Mouse (Mus musculus): ENCODE measurements around the gene Tpcn2. TPM values are rescaled to one million over a fixed set of nuclear protein-coding genes. Genes with fewer than 3 reads are reported as not detected.

Tpcn2 gene
- polyA plus RNA-seq (2014; fragmentation: Nextera tagmentation; extraction: Ambion mirVana) = 0.95 and 1.3 TPM in 2 replicates

DNA sequence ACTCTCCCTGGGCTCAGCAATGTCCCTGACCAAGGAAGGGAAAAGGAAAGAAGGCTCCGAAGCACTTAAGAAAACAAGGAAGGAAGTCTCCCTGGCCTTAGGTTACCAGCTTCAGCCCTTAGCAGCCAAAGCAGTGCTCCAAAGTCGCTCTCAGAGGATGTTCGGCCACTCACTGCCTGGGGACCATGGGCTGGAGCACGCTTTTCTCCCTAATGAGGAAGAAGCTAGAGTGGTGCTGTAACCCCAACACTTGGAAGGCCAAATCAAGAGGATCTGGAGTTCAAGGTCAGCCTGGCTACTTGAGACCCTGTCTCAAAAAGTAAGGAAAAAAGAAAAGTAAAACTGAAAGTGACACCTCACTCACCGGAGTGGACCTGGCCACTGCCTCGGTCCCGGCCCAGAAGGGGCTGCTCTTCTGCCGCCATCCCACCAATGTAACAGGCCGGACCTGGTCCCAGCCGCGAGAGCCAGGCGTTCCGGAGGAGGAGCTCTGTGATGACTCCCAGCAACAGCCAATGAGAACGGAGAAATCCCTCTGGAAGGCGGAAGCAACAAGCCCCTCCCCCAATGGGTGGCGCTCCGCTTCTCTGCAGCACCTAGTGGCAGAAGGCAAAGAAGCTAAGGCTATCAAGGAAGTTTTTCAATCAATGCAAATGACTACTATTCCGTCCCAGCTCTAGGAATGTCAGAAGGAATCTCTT lies at the start of gene Tpcn2:
TSS of gene Tpcn2 (minus strand) at position 525 of the 701 bp plus-strand sequence.
- DNase-seq (ENCODE audit: low spot score) (peak; percentile 90), ATAC-seq (ENCODE audit: low FRiP score) (peak; percentile 93)
- H3K4me2 ChIP-seq (replicated peaks) = peak within 1 kb of the TSS; percentile 50
- no peaks in the 10 kb centered on the region for H3K36me3 ChIP-seq (replicated peaks; ENCODE audit: control insufficient read depth, insufficient read depth)
- WGBS = 4% methylated on average over 18 of the region's 18 CpGs
- H3K4me3 ChIP-seq (replicated peaks; ENCODE audit: low read length) = peak within 1 kb of the TSS; percentile 33
- no peak within 1 kb of the TSS for H3K27ac ChIP-seq
- no peaks in the 10 kb centered on the region for H3K4me1 ChIP-seq (replicated peaks; ENCODE audit: control insufficient read depth, insufficient read depth, low read length)
- H3K27me3 ChIP-seq (ENCODE audit: control insufficient read depth, insufficient read depth, low read length) = no peaks in the 10 kb centered on the region
- peak within 1 kb of the TSS; percentile 10 for H3K9ac ChIP-seq
- no peaks in the 10 kb centered on the region for H3K9me3 ChIP-seq (ENCODE audit: control insufficient read depth, low read length)

DNA sequence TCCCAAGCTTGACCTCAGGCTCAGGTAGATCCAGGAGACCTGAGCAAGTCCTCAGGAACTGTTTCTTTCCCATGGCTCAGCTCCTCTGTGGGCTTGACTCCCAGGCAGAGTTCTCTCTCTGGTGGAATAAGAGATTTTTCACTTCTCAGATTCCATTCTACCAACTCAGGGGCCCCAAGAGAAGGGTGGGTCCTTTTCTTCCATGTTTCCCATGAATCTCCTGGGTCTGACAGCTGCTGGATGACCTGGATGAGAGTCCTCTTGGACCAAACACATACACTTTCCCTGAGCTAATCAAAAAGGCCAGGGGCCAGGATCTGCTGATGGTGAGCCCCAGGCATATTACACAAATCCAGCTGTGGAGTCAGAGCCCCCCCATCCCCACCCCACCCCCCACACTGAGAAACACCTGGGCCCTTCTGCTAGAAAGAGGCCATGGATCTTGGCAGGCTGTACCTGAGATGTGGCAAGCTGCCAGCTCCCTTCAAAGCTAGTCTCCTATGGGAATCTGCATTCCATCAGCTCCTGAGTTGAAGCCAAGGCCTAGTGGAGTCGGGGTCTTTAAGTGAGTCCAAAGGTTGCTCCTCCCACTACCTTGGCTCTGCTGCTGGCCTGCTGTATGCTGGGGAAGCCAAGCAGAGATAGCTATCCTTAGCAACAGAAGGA lies 48.7 kb upstream of the Tpcn2 start:
- 54% methylated on average over 1 of the region's 1 CpGs for WGBS
- Histone ChIP-seq H3K27me3 (ENCODE audit: control insufficient read depth, insufficient read depth, low read length) (no peaks in the 10 kb centered on the region), H3K9me3 (ENCODE audit: control insufficient read depth, low read length) (no peaks in the 10 kb centered on the region), H3K4me3 (replicated peaks; ENCODE audit: low read length) (no peak overlapping the region), H3K36me3 (replicated peaks; ENCODE audit: control insufficient read depth, insufficient read depth) (no peaks in the 10 kb centered on the region), H3K9ac (no peak overlapping the region), H3K4me1 (replicated peaks; ENCODE audit: control insufficient read depth, insufficient read depth, low read length) (no peaks in the 10 kb centered on the region), H3K4me2 (replicated peaks) (no peak overlapping the region), H3K27ac (no peak overlapping the region)
- ATAC-seq (ENCODE audit: low FRiP score) (no peak), DNase-seq (ENCODE audit: low spot score) (no peak)

DNA sequence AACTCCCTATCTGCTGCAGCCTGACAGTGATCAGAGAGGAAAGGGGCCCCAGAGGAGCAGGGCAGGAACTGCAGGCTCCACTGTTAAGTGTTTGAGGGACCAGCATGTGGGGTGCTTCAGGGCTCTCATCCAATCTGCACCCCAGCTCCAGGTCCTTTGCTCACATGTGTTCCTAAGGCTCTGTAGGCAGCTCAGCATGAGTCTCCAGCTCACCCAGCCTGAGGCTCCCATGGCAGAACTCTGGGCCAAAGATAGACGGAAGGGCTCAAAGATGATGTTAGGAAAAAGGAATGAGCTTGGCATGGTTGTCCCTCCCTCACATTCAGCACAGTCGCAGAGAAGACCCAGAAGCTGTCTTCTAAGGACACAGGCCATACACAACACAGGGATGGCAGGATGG lies 46.8 kb upstream of the Tpcn2 start:
- Histone ChIP-seq H3K27me3 (ENCODE audit: control insufficient read depth, insufficient read depth, low read length) (no peaks in the 10 kb centered on the region), H3K9ac (no peak overlapping the region), H3K9me3 (ENCODE audit: control insufficient read depth, low read length) (no peaks in the 10 kb centered on the region), H3K4me2 (replicated peaks) (no peak overlapping the region), H3K36me3 (replicated peaks; ENCODE audit: control insufficient read depth, insufficient read depth) (no peaks in the 10 kb centered on the region), H3K4me1 (replicated peaks; ENCODE audit: control insufficient read depth, insufficient read depth, low read length) (no peaks in the 10 kb centered on the region), H3K27ac (no peak overlapping the region), H3K4me3 (replicated peaks; ENCODE audit: low read length) (no peak overlapping the region)
- ATAC-seq (ENCODE audit: low FRiP score) (no peak), DNase-seq (ENCODE audit: low spot score) (no peak)
- WGBS = 82% methylated on average over 2 of the region's 2 CpGs

DNA sequence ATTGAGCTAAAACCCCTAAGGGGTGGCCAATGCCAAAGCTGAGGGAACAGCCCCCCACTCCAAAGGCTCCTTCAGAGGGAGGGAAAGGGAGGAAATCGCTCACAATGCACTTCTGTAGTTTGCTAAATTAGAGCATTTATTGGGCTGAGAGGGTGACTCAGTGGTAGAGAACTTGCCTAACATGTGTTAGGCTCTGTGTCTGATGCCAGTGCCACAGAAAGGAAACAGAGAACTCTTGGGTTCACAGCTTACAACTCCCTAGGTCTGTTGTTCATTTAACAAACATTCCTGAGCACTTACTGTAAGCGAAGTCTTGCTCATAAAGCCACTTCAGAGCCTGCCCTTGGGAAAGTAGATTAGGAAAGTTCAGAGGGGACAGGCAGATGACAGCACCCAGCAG lies 46.2 kb upstream of the Tpcn2 start:
- Histone ChIP-seq H3K4me1 (replicated peaks; ENCODE audit: control insufficient read depth, insufficient read depth, low read length) (no peaks in the 10 kb centered on the region), H3K27me3 (ENCODE audit: control insufficient read depth, insufficient read depth, low read length) (no peaks in the 10 kb centered on the region), H3K9me3 (ENCODE audit: control insufficient read depth, low read length) (no peaks in the 10 kb centered on the region), H3K4me3 (replicated peaks; ENCODE audit: low read length) (no peak overlapping the region), H3K4me2 (replicated peaks) (no peak overlapping the region), H3K9ac (no peak overlapping the region), H3K27ac (no peak overlapping the region), H3K36me3 (replicated peaks; ENCODE audit: control insufficient read depth, insufficient read depth) (no peaks in the 10 kb centered on the region)
- DNase-seq (ENCODE audit: low spot score) (no peak), ATAC-seq (ENCODE audit: low FRiP score) (no peak)
- 85% methylated on average over 2 of the region's 2 CpGs for WGBS

DNA sequence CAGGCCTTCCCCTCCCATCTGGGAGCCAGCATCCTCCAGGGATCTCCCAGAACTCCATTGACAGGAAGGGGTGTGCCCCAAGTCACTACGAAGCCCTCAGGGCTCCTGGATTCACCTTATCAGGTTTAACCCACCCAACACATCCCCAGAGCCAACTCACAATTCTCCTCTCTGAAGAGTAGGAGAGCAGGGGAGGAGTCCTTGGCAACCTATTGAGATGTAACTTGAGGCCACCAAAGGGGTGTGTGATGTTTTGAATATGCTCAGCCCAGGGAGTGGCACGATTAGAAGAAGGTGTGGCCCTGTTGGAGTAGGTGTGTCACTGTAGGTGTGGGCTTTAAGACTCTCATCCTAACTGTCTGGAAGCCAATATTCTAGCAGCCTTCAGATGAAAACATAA lies 41.9 kb upstream of the Tpcn2 start:
- Histone ChIP-seq H3K9me3 (ENCODE audit: control insufficient read depth, low read length) (no peaks in the 10 kb centered on the region), H3K27me3 (ENCODE audit: control insufficient read depth, insufficient read depth, low read length) (no peaks in the 10 kb centered on the region), H3K4me3 (replicated peaks; ENCODE audit: low read length) (no peak overlapping the region), H3K9ac (no peak overlapping the region), H3K36me3 (replicated peaks; ENCODE audit: control insufficient read depth, insufficient read depth) (no peaks in the 10 kb centered on the region), H3K4me1 (replicated peaks; ENCODE audit: control insufficient read depth, insufficient read depth, low read length) (no peaks in the 10 kb centered on the region), H3K4me2 (replicated peaks) (no peak overlapping the region), H3K27ac (no peak overlapping the region)
- no peak for DNase-seq (ENCODE audit: low spot score)
- WGBS = 60% methylated on average over 2 of the region's 2 CpGs
- no peak for ATAC-seq (ENCODE audit: low FRiP score)

DNA sequence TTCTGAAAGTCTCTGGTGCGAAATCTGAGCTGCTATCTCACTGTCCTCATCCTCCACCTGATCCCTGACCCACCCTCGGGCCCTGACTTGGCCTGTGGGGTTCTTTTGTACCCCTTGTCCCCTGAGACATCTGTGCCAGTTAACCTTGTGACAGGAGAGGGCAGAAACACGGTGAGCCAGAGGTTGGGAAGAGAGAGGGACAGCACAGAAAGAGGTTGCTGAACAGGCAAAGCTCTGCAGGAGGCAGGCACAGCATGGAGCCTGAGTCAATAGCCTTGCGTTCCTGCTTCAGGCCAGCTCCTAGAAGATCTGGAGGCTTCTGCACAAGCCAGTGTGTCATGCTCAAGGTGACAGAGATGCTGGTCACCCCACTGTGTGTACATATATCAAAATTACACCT lies 39.8 kb upstream of the Tpcn2 start:
- no peaks in the 10 kb centered on the region for H3K36me3 ChIP-seq (replicated peaks; ENCODE audit: control insufficient read depth, insufficient read depth)
- no peak overlapping the region for H3K27ac ChIP-seq
- no peak for DNase-seq (ENCODE audit: low spot score)
- H3K9ac ChIP-seq = no peak overlapping the region
- no peaks in the 10 kb centered on the region for H3K4me1 ChIP-seq (replicated peaks; ENCODE audit: control insufficient read depth, insufficient read depth, low read length)
- no peaks in the 10 kb centered on the region for H3K9me3 ChIP-seq (ENCODE audit: control insufficient read depth, low read length)
- no peak for ATAC-seq (ENCODE audit: low FRiP score)
- WGBS = 31% methylated on average over 4 of the region's 4 CpGs
- no peak overlapping the region for H3K4me3 ChIP-seq (replicated peaks; ENCODE audit: low read length)
- H3K27me3 ChIP-seq (ENCODE audit: control insufficient read depth, insufficient read depth, low read length) = no peaks in the 10 kb centered on the region
- no peak overlapping the region for H3K4me2 ChIP-seq (replicated peaks)

DNA sequence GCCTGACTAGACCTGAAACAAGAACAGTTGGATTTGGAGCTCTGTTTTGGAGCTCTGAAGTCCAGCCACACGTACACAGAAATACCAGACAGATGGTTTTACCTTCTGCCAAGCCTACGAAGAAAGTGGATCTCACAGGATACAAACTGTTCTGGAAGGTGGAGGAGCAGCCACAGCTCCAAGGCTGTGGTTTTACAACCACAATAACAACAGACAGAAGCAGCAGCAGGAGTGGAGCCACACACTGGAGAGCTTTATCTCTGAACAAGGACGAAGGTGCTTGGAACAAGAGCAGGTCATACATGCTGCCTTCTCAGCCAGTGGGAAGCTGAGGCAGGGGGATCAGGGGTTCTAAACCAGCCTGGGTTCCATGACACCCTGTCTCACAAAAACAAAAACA lies 35.7 kb upstream of the Tpcn2 start:
- no peak for DNase-seq (ENCODE audit: low spot score)

DNA sequence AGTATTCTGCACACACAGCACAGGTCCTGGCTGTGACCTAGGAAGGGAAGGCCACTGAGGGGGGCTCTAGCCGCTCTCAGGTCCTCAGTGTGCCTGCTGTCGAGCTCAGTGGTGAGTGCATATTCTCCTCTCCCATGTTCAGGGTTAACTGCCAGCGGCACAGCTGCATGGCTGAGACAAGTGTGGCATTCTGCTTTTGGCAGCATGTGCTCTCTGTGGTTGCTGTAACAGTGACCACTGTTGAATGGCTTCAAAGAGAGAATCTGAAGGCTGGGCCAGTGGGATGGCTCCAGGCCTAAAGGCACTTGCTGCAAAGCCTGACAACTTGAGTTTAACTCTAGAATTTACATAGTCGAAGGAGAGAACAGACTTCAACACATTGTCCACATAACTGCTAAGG lies 33.7 kb upstream of the Tpcn2 start:
- Histone ChIP-seq H3K36me3 (replicated peaks; ENCODE audit: control insufficient read depth, insufficient read depth) (no peaks in the 10 kb centered on the region), H3K27me3 (ENCODE audit: control insufficient read depth, insufficient read depth, low read length) (no peaks in the 10 kb centered on the region), H3K27ac (no peak overlapping the region), H3K4me2 (replicated peaks) (no peak overlapping the region), H3K4me3 (replicated peaks; ENCODE audit: low read length) (no peak overlapping the region), H3K9me3 (ENCODE audit: control insufficient read depth, low read length) (no peaks in the 10 kb centered on the region), H3K4me1 (replicated peaks; ENCODE audit: control insufficient read depth, insufficient read depth, low read length) (no peaks in the 10 kb centered on the region), H3K9ac (no peak overlapping the region)
- DNase-seq (ENCODE audit: low spot score) (no peak), ATAC-seq (ENCODE audit: low FRiP score) (no peak)
- WGBS = 73% methylated on average over 4 of the region's 4 CpGs

More for the DNA sequence above, 35.7 kb upstream of the Tpcn2 start:
- H3K36me3 ChIP-seq (replicated peaks; ENCODE audit: control insufficient read depth, insufficient read depth) = no peaks in the 10 kb centered on the region
- H3K27me3 ChIP-seq (ENCODE audit: control insufficient read depth, insufficient read depth, low read length) = no peaks in the 10 kb centered on the region
- 84% methylated on average over 3 of the region's 3 CpGs for WGBS
- no peaks in the 10 kb centered on the region for H3K4me1 ChIP-seq (replicated peaks; ENCODE audit: control insufficient read depth, insufficient read depth, low read length)
- no peaks in the 10 kb centered on the region for H3K9me3 ChIP-seq (ENCODE audit: control insufficient read depth, low read length)
- H3K27ac ChIP-seq = no peak overlapping the region
- H3K9ac ChIP-seq = no peak overlapping the region
- ATAC-seq (ENCODE audit: low FRiP score) = no peak
- no peak overlapping the region for H3K4me2 ChIP-seq (replicated peaks)
- H3K4me3 ChIP-seq (replicated peaks; ENCODE audit: low read length) = no peak overlapping the region

DNA sequence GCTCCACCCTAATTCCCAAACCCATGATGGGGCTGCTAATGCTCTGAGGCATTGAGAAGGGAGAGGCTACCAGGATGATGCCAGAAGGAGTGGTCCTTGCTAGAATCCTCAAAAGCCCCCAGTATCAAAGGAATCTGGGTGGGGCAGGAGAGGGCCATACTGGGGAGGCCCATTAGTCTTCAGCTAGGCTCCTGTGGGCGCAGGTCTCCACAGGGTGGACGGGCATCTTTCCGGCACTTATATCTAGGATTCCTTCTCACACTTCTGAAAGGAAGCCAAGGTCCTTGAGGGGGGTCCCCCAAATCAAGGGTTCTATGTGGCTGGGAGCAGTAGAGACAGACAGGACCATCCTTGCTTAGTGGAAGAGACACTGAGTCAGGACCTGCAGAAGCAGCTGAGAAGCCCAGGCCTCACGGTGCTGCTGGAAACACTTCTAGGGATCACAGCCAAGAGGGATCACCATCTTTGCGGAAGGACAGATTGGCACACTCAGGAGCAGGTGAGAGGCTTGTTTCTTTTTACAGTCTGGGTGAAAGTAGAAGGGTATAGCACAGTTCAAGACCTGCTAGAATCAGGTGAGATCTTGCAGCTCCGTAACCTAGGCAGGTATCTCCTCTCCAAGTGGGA lies 31.1 kb upstream of the Tpcn2 start, which contains the start of gene Mrgprd:
TSS of gene Mrgprd (plus strand) at position 51 of the 627 bp plus-strand sequence.
- no peak for ATAC-seq (ENCODE audit: low FRiP score)

More for the DNA sequence above, 31.1 kb upstream of the Tpcn2 start, which contains the start of gene Mrgprd:
- 89% methylated on average over 6 of the region's 6 CpGs for WGBS
- Histone ChIP-seq H3K27me3 (ENCODE audit: control insufficient read depth, insufficient read depth, low read length) (no peaks in the 10 kb centered on the region), H3K4me3 (replicated peaks; ENCODE audit: low read length) (no peak within 1 kb of the TSS), H3K36me3 (replicated peaks; ENCODE audit: control insufficient read depth, insufficient read depth) (no peaks in the 10 kb centered on the region), H3K9ac (no peak within 1 kb of the TSS), H3K4me2 (replicated peaks) (no peak within 1 kb of the TSS), H3K4me1 (replicated peaks; ENCODE audit: control insufficient read depth, insufficient read depth, low read length) (no peaks in the 10 kb centered on the region), H3K9me3 (ENCODE audit: control insufficient read depth, low read length) (no peaks in the 10 kb centered on the region), H3K27ac (no peak within 1 kb of the TSS)
- no peak for DNase-seq (ENCODE audit: low spot score)

Measured in hindbrain, embryonic 14.5 days (tissue).